Mouse (Mus musculus) neural tube, embryonic 11.5 days (tissue): Measurements from ENCODE around the gene Macrod2. TPM values are rescaled to one million over a fixed set of nuclear protein-coding genes. Genes with fewer than 3 reads are reported as not detected.

ENCODE experiments used
- ATAC-seq: fragments of 200-750 bp; cut with Nextera tagmentation; 2 replicates; pipeline ENCODE4 v1.8.0; 2017; ENCODE audit warnings: moderate number of reproducible peaks, mild to moderate bottlenecking, moderate TSS enrichment, moderate library complexity; ENCODE audit not compliant: insufficient read depth, low FRiP score, low TSS enrichment
- DNase-seq: peaks from one replicate; pipeline ENCODE4 v3.0.0-alpha.2; 2015; ENCODE audit warnings: low spot score
- H3K27ac ChIP-seq: fragments of 300-500 bp; sonication (generic); 2 replicates; pipeline ENCODE4 v1.5.1; 2014; ENCODE audit warnings: low read depth, mild to moderate bottlenecking, low read length
- H3K27me3 ChIP-seq: fragments of 300-500 bp; sonication (generic); 2 replicates; pipeline ENCODE4 v1.6.1; 2014; ENCODE audit warnings: mild to moderate bottlenecking, low read length, mixed read lengths; ENCODE audit not compliant: control insufficient read depth, insufficient read depth
- H3K36me3 ChIP-seq: fragments of 300-500 bp; sonication (generic); 2 replicates; pipeline ENCODE4 v1.6.1; 2014; ENCODE audit warnings: mild to moderate bottlenecking, low read length, moderate library complexity, mixed read lengths; ENCODE audit not compliant: control insufficient read depth, insufficient read depth
- H3K4me1 ChIP-seq: fragments of 300-500 bp; sonication (generic); 2 replicates; pipeline ENCODE4 v1.6.1; 2014; ENCODE audit warnings: low read length, mixed read lengths; ENCODE audit not compliant: control insufficient read depth, insufficient read depth
- H3K4me2 ChIP-seq: fragments of 300-500 bp; sonication (generic); 2 replicates; pipeline ENCODE4 v1.6.1; 2014; ENCODE audit warnings: low read depth, mild to moderate bottlenecking, moderate library complexity
- H3K4me3 ChIP-seq: fragments of 300-500 bp; sonication (generic); 2 replicates; pipeline ENCODE4 v1.5.1; 2014; ENCODE audit warnings: low read depth, low read length
- H3K9ac ChIP-seq: fragments of 300-500 bp; sonication (generic); 2 replicates; pipeline ENCODE4 v1.6.1; 2014; ENCODE audit warnings: mild to moderate bottlenecking, low read length
- H3K9me3 ChIP-seq: fragments of 300-500 bp; sonication (generic); 2 replicates; pipeline ENCODE4 v1.6.1; 2016; ENCODE audit warnings: low read length; ENCODE audit not compliant: control insufficient read depth
- WGBS: fragments of 180-500 bp; shearing (Covaris S2); extraction: QIAGEN DNeasy Blood & Tissue Kit; methylation state at CpG from one replicate; pipeline ENCODE4 v1.1.7; 2014; 5-methylcytosine and 5-hydroxymethylcytosine counted together
- polyA plus RNA-seq: library from polyadenylated mRNA; unstranded; fragments of >200 nt; fragmentation: Nextera tagmentation; extraction: Ambion mirVana; gene quantifications from 2 replicates; pipeline ENCODE4 v1.2.1, GENCODE M21; 2014

The Macrod2 gene
- polyA plus RNA-seq, 1 experiment from 2014 or later, result 46.0 TPM

GRCm38 (mm10) chr2:142410124-142410523, 2015.0 kb downstream of the Macrod2 start:
- H3K27ac ChIP-seq, result no peak overlapping the region
- no peak overlapping the region for H3K4me3 ChIP-seq
- no peaks in the 10 kb centered on the region for H3K4me1 ChIP-seq
- no peaks in the 10 kb centered on the region for H3K27me3 ChIP-seq
- H3K36me3 ChIP-seq, result no peaks in the 10 kb centered on the region
- H3K9ac ChIP-seq, result no peak overlapping the region
- no peak for ATAC-seq
- H3K9me3 ChIP-seq, result no peaks in the 10 kb centered on the region
- no peak for DNase-seq
- H3K4me2 ChIP-seq, result no peak overlapping the region

DNA sequence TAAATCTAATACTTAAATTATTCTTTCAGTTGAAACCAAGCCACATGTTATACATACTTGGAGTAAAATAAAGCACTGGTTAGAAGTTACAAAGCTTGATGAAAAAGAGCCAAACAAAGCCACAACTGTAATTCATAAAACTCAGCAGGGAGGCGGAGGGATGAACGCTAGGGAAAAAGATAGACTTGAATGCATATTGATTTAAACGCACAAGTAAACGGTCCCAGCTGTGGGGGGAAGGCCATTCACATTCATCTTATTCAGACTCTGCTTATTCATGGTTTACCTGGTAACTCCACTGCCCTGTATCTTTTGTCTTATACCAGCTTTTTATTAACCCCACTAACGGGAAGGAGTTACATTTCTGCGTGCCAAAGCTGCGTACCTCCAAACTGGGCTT, 2038.0 kb downstream of the Macrod2 start:
- DNase-seq, result peak; percentile 25
- Histone ChIP-seq H3K4me2 (no peak overlapping the region), H3K36me3 (no peaks in the 10 kb centered on the region), H3K9ac (no peak overlapping the region), H3K4me3 (no peak overlapping the region), H3K4me1 (no peaks in the 10 kb centered on the region), H3K9me3 (no peaks in the 10 kb centered on the region), H3K27ac (no peak overlapping the region), H3K27me3 (no peaks in the 10 kb centered on the region)
- WGBS, result 61% methylated on average over 7 of the region's 7 CpGs
- ATAC-seq, result no peak

DNA sequence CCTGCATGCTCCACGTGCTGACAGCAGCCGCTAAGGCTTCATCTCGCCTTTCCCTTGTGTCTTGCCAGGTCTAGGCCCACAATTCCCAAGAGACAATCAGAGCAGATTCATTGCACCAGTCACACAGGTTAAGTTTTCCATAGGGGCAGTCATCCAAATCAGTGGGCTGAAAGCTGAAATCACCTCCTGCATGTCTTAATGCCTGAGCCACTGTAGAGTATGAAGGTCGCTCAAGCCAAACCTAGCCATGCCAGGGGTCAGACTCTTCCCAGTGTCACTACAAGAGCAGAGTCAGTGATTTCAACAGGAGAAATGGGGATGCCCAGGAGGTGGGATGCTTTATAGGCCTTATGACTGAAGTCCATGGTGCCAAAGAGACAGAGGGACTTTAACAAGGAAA, 2039.6 kb downstream of the Macrod2 start:
- no peak overlapping the region for H3K9ac ChIP-seq
- 84% methylated on average over 4 of the region's 4 CpGs for WGBS
- DNase-seq (no peak), ATAC-seq (no peak)
- no peak overlapping the region for H3K4me3 ChIP-seq
- no peaks in the 10 kb centered on the region for H3K4me1 ChIP-seq
- no peaks in the 10 kb centered on the region for H3K36me3 ChIP-seq
- H3K27me3 ChIP-seq, result no peaks in the 10 kb centered on the region
- H3K9me3 ChIP-seq, result no peaks in the 10 kb centered on the region
- no peak overlapping the region for H3K27ac ChIP-seq
- H3K4me2 ChIP-seq, result no peak overlapping the region

GRCm38 (mm10) chr2:142437606-142438461, 2042.7 kb downstream of the Macrod2 start:
- Histone ChIP-seq H3K27ac (no peak overlapping the region), H3K9me3 (no peaks in the 10 kb centered on the region), H3K4me3 (no peak overlapping the region), H3K4me1 (no peaks in the 10 kb centered on the region), H3K27me3 (no peaks in the 10 kb centered on the region), H3K4me2 (no peak overlapping the region), H3K9ac (no peak overlapping the region), H3K36me3 (no peaks in the 10 kb centered on the region)
- 81% methylated on average over 6 of the region's 6 CpGs for WGBS
- no peak for ATAC-seq
- no peak for DNase-seq

Other genes with a start within 250 kb of the Macrod2 start
- gene Gm17374, start 243.3 kb upstream of the Macrod2 start, polyA plus RNA-seq, result not detected in 2 replicates
- gene Esf1, start 224.7 kb upstream of the Macrod2 start, polyA plus RNA-seq, result 27.5 and 29.5 TPM in 2 replicates
- gene Ndufaf5, start 224.7 kb upstream of the Macrod2 start, polyA plus RNA-seq, result 26.4 and 31.6 TPM in 2 replicates
- gene Sel1l2, start 5.6 kb upstream of the Macrod2 start, polyA plus RNA-seq, result not detected in 2 replicates